Mouse (Mus musculus): Measurements from ENCODE around the gene Cox19.

Cox19 gene

GRCm38 (mm10) chr5:139327634-139328020 is 23.6 kb downstream of the Cox19 start:
- no peak for DNase-seq (ENCODE audit: low read depth)

GRCm38 (mm10) chr5:139326986-139327633 is 24.1 kb downstream of the Cox19 start:
- DNase-seq (ENCODE audit: low read depth), result peak; percentile 48

GRCm38 (mm10) chr5:139326111-139326696 is 25.0 kb downstream of the Cox19 start:
- DNase-seq (ENCODE audit: low read depth), result no peak

- DNase-seq (ENCODE audit: low read depth), result no peak
Observed at GRCm38 (mm10) chr5:139325395-139325966, 25.7 kb downstream of the Cox19 start, which contains the start of gene Adap1. Adap1 (minus strand) TSS chr5:139325622.

GRCm38 (mm10) chr5:139324691-139325394 is 26.4 kb downstream of the Cox19 start:
- no peak for DNase-seq (ENCODE audit: low read depth)

GRCm38 (mm10) chr5:139324045-139324491 is 27.1 kb downstream of the Cox19 start:
- DNase-seq (ENCODE audit: low read depth), result no peak

GRCm38 (mm10) chr5:139323260-139323924 is 27.8 kb downstream of the Cox19 start:
- DNase-seq (ENCODE audit: low read depth), result peak; percentile 28

GRCm38 (mm10) chr5:139321331-139321730 is 29.9 kb downstream of the Cox19 start:
- DNase-seq (ENCODE audit: low read depth), result no peak

GRCm38 (mm10) chr5:139320424-139320823 is 30.8 kb downstream of the Cox19 start:
- no peak for DNase-seq (ENCODE audit: low read depth)

- no peak for DNase-seq (ENCODE audit: low read depth)
Observed at GRCm38 (mm10) chr5:139317751-139318504, 33.3 kb downstream of the Cox19 start.

- no peak for DNase-seq (ENCODE audit: low read depth)
Observed at GRCm38 (mm10) chr5:139316982-139317675, 34.1 kb downstream of the Cox19 start.

- peak; percentile 48 for DNase-seq (ENCODE audit: low read depth)
Observed at GRCm38 (mm10) chr5:139314941-139315642, 36.1 kb downstream of the Cox19 start.

GRCm38 (mm10) chr5:139313536-139313935 is 37.7 kb downstream of the Cox19 start:
- DNase-seq (ENCODE audit: low read depth), result no peak

GRCm38 (mm10) chr5:139311822-139312221 is 39.4 kb downstream of the Cox19 start:
- DNase-seq (ENCODE audit: low read depth), result no peak

- no peak for DNase-seq (ENCODE audit: low read depth)
Observed at GRCm38 (mm10) chr5:139310477-139310876, 40.7 kb downstream of the Cox19 start.

GRCm38 (mm10) chr5:139309946-139310345 is 41.3 kb downstream of the Cox19 start:
- no peak for DNase-seq (ENCODE audit: low read depth)

- no peak for DNase-seq (ENCODE audit: low read depth)
Observed at GRCm38 (mm10) chr5:139303646-139304061, 47.6 kb downstream of the Cox19 start.

- no peak for DNase-seq (ENCODE audit: low read depth)
Observed at GRCm38 (mm10) chr5:139302101-139302500, 49.1 kb downstream of the Cox19 start.

GRCm38 (mm10) chr5:139297745-139298144 is 53.5 kb downstream of the Cox19 start:
- no peak for DNase-seq (ENCODE audit: low read depth)

- no peak for DNase-seq (ENCODE audit: low read depth)
Observed at GRCm38 (mm10) chr5:139297092-139297491, 54.1 kb downstream of the Cox19 start.

All from NIH3T3 (cell line).